ENCODE assay signal across 16 mouse cellular contexts in the genomic region with DNA sequence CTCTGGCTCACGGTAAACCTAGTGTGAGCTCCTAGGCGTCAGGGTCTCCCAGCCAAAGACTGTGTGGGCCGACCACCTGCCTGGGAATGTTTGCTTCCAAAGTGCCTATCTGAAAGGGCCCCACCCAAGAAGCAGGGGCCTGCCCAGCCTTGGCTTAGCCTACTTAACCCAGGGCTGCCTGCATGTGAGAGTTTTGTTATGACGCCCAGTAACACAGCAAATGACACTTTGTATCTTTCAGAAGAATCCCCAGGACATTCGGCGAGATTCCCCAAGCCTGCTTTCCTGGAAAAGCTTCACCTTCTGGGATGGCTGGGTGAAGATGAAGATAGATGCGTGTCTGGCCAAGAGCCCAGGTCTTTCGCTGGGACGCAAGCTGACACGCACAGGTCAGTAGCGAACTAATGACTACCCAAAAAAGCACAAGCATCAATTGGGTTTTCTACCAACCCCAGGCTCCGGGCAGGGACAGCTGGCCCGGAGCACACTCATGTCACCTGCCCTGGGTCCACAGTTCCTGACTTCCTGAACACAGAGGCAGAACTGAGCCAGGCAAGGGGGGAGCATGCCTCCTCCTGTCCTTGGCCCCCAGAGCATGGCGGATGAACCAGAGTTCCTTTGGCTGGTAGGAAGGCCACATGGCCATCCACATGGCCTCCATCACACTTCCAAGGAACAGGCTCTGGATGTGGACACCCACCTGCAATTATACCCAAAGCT. TPM values are rescaled to one million over a fixed set of nuclear protein-coding genes. Genes with fewer than 3 reads are reported as not detected.
DNase-seq lines count a peak whose midpoint lies in the region; ATAC-seq and TF ChIP-seq lines count a peak whose summit lies in the region.
"Had no signal": no experiment of that assay in that cellular context is flagged by ENCODE, and none has a peak within 500 bp of the region (broad histone marks: within the 10 kb centered on the region; RNA-seq: fewer than 3 reads in every experiment).

No protein-coding gene starts in this region.

- 93% methylated on average over 14 of the region's 14 CpGs for WGBS in forebrain, embryonic 10.5 days
- WGBS in forebrain, embryonic 16.5 days, result 82% methylated on average over 14 of the region's 14 CpGs
- 54% methylated on average over 14 of the region's 14 CpGs for WGBS in small intestine, adult 2 months

- no peak overlapping the region for H3K9ac ChIP-seq in forebrain, embryonic 16.5 days (replicated peaks; ENCODE audit: low read depth, low read length)
- H3K9ac ChIP-seq: hindbrain, embryonic 12.5 days had no signal

- H3K9me3 ChIP-seq in forebrain, embryonic 10.5 days, result no peaks in the 10 kb centered on the region
- H3K9me3 ChIP-seq in forebrain, embryonic 16.5 days (ENCODE audit: control insufficient read depth, low read length), result no peaks in the 10 kb centered on the region
- H3K9me3 ChIP-seq: heart, embryonic 10.5 days; hindbrain, embryonic 12.5 days; megakaryocyte, embryonic 14.5 days; neural tube, embryonic 15.5 days had no signal

- no peak overlapping the region for H3K4me3 ChIP-seq in forebrain, embryonic 10.5 days
- H3K4me3 ChIP-seq in forebrain, embryonic 16.5 days (replicated peaks; ENCODE audit: low read length), result no peak overlapping the region
- H3K4me3 ChIP-seq in layer of hippocampus, adult 2 months, result no peak overlapping the region; the same call in 1 of the 2 replicates
- H3K4me3 ChIP-seq in small intestine, adult 2 months (ENCODE audit: low read depth, low read length), result peak overlapping the region; percentile 13
- H3K4me3 ChIP-seq: heart, embryonic 10.5 days; hindbrain, embryonic 12.5 days; megakaryocyte, embryonic 14.5 days; neural tube, embryonic 15.5 days had no signal

- TF ChIP-seq POLR2A in small intestine, adult 2 months (IDR thresholded peaks at IDR 0.05; ENCODE audit: low read depth, low read length), result no peak

- H3K4me1 ChIP-seq in forebrain, embryonic 10.5 days, result peaks cover 72% of the 10 kb centered on the region
- peaks cover 61% of the 10 kb centered on the region for H3K4me1 ChIP-seq in forebrain, embryonic 16.5 days (replicated peaks; ENCODE audit: control insufficient read depth, insufficient read depth, low read length)
- peaks cover 79% of the 10 kb centered on the region for H3K4me1 ChIP-seq in small intestine, adult 2 months (ENCODE audit: control insufficient read depth, insufficient read depth, insufficient read length, low read length)

- DNase-seq in forebrain, embryonic 10.5 days (ENCODE audit: extremely low spot score, low spot score), result no peak
- no peak for DNase-seq in layer of hippocampus, adult 2 months (ENCODE audit: low spot score in 2 of 2)
- no peak for DNase-seq in layer of hippocampus, adult 8-10 months (ENCODE audit: low spot score in 2 of 2)
- DNase-seq in cerebellum, postnatal 25 days, result peak; percentile 47 to 60
- no peak for DNase-seq in thymus, postnatal 10 days (ENCODE audit: low spot score in 2 of 2)
- DNase-seq: B cell, adult 2 months; gastrocnemius, postnatal 14 days; kidney, adult 9 months; thymus, postnatal 14 days had no signal

- H3K36me3 ChIP-seq in forebrain, embryonic 10.5 days (replicated peaks), result peaks cover 15% of the 10 kb centered on the region
- H3K36me3 ChIP-seq in forebrain, embryonic 16.5 days (ENCODE audit: control insufficient read depth, insufficient read depth), result no peaks in the 10 kb centered on the region
- peaks cover 5% of the 10 kb centered on the region for H3K36me3 ChIP-seq in small intestine, adult 2 months (ENCODE audit: control insufficient read depth, insufficient read depth, low read length)
- H3K36me3 ChIP-seq: heart, embryonic 10.5 days; hindbrain, embryonic 12.5 days; neural tube, embryonic 15.5 days had no signal

- H3K27ac ChIP-seq in forebrain, embryonic 10.5 days, result peak overlapping the region; percentile 87
- no peak overlapping the region for H3K27ac ChIP-seq in forebrain, embryonic 16.5 days (ENCODE audit: low read length)
- H3K27ac ChIP-seq in layer of hippocampus, adult 2 months, result peak overlapping the region; percentile 61
- peak overlapping the region; percentile 24 for H3K27ac ChIP-seq in small intestine, adult 2 months (ENCODE audit: insufficient read depth, low read depth, low read length)
- H3K27ac ChIP-seq: heart, embryonic 10.5 days; hindbrain, embryonic 12.5 days; neural tube, embryonic 15.5 days had no signal

- no peak overlapping the region for H3K4me2 ChIP-seq in forebrain, embryonic 16.5 days (ENCODE audit: low read length)
- H3K4me2 ChIP-seq: hindbrain, embryonic 12.5 days; liver, embryonic 11.5 days; neural tube, embryonic 15.5 days had no signal

- no peaks in the 10 kb centered on the region for H3K27me3 ChIP-seq in forebrain, embryonic 10.5 days (ENCODE audit: poor library complexity, severe bottlenecking)
- no peaks in the 10 kb centered on the region for H3K27me3 ChIP-seq in forebrain, embryonic 16.5 days (replicated peaks; ENCODE audit: control insufficient read depth, insufficient read depth, low read length)
- H3K27me3 ChIP-seq in small intestine, adult 2 months (ENCODE audit: control insufficient read depth, insufficient read depth, low read length), result no peaks in the 10 kb centered on the region
- H3K27me3 ChIP-seq: hindbrain, embryonic 12.5 days; megakaryocyte, embryonic 14.5 days; neural tube, embryonic 15.5 days had no signal

- no peak for ATAC-seq in forebrain, embryonic 16.5 days

- TF ChIP-seq CTCF in layer of hippocampus, adult 2 months (conservative IDR thresholded peaks at IDR 0.05), result no peak
- no peak for TF ChIP-seq CTCF in small intestine, adult 2 months (IDR thresholded peaks at IDR 0.05; ENCODE audit: extremely low read depth, insufficient read length, insufficient replicate concordance, low read depth, low read length)

RNA-seq across cellular contexts. Expression of gene Itpk1, which starts 7.9 kb away (rescaled TPM):
- 16.5 and 18.5 TPM in 2 replicates for polyA plus RNA-seq in forebrain, embryonic 10.5 days (2016; fragmentation: Nextera tagmentation; extraction: Ambion mirVana)
- polyA plus RNA-seq in forebrain, embryonic 16.5 days (2015; fragmentation: Nextera tagmentation; extraction: Ambion mirVana), result 66.5 and 68.7 TPM in 2 replicates
- total RNA-seq in layer of hippocampus, adult 2 months (2021), result 10 to 100 TPM; 66.6 to 76.8 TPM
- total RNA-seq in layer of hippocampus, adult 8-10 months (2022), result 10 to 100 TPM; 57.5 to 71.0 (median 61.8) TPM
- 104 and 324 TPM in 2 replicates for polyA plus RNA-seq in small intestine, adult 2 months (2012; rRNA removed)

RNA-seq across cellular contexts. Expression of gene Moap1, which starts 46.7 kb away (rescaled TPM):
- polyA plus RNA-seq in forebrain, embryonic 10.5 days (2016; fragmentation: Nextera tagmentation; extraction: Ambion mirVana), result 33.8 and 36.5 TPM in 2 replicates
- 53.6 and 60.2 TPM in 2 replicates for polyA plus RNA-seq in forebrain, embryonic 16.5 days (2015; fragmentation: Nextera tagmentation; extraction: Ambion mirVana)
- 10 to 100 TPM; 24.3 to 24.9 TPM for total RNA-seq in layer of hippocampus, adult 2 months (2021)
- 10 to 100 TPM; 25.7 to 29.4 (median 26.8) TPM for total RNA-seq in layer of hippocampus, adult 8-10 months (2022)
- polyA plus RNA-seq in small intestine, adult 2 months (2012; rRNA removed), result 0.30 and 0.74 TPM in 2 replicates

RNA-seq across cellular contexts. Expression of gene Tmem251, which starts 46.8 kb away (rescaled TPM):
- 12.0 and 14.2 TPM in 2 replicates for polyA plus RNA-seq in forebrain, embryonic 10.5 days (2016; fragmentation: Nextera tagmentation; extraction: Ambion mirVana)
- 11.0 and 11.9 TPM in 2 replicates for polyA plus RNA-seq in forebrain, embryonic 16.5 days (2015; fragmentation: Nextera tagmentation; extraction: Ambion mirVana)
- total RNA-seq in layer of hippocampus, adult 2 months (2021), result 1 to 10 TPM; 5.1 TPM
- total RNA-seq in layer of hippocampus, adult 8-10 months (2022), result 1 to 10 TPM; 4.9 to 6.4 (median 5.6) TPM
- polyA plus RNA-seq in small intestine, adult 2 months (2012; rRNA removed), result 1.7 and 2.4 TPM in 2 replicates

Comparison
In these comparisons a context has a peak if more than half of its experiments do, and no peak if none do; other contexts are left out.
1. DNase-seq: peak in cerebellum, postnatal 25 days (2 of 2); none in forebrain, embryonic 10.5 days (single experiment), layer of hippocampus, adult 2 months (0 of 2), layer of hippocampus, adult 8-10 months (0 of 2) and thymus, postnatal 10 days (0 of 2).
2. RNA of gene Moap1, which starts 46.7 kb away (polyA plus RNA-seq): 53.6 to 60.2 TPM in forebrain, embryonic 16.5 days and 33.8 to 36.5 TPM in forebrain, embryonic 10.5 days; 0.30 to 0.74 TPM in small intestine, adult 2 months; every median in the first group is over 10 times any median in the second.